Mouse (Mus musculus) liver, embryonic 16.5 days (tissue): Measurements from ENCODE around the gene Gm39566. TPM values are rescaled to one million over a fixed set of nuclear protein-coding genes. Genes with fewer than 3 reads are reported as not detected.
A peak's percentile ranks its signal among the peaks of the same experiment; 100 is the strongest.

Experiments used
- ATAC-seq: fragments of 200-750 bp; cut with Nextera tagmentation; 2 replicates; pipeline ENCODE4 v1.8.0; 2017; ENCODE audit warnings: low read depth, mild to moderate bottlenecking, moderate number of reproducible peaks, moderate library complexity
- H3K27ac ChIP-seq: fragments of 300-500 bp; sonication (generic); 2 replicates; pipeline ENCODE4 v1.5.1; 2014; ENCODE audit warnings: mild to moderate bottlenecking, low read length
- H3K27me3 ChIP-seq: fragments of 300-500 bp; sonication (generic); 2 replicates; pipeline ENCODE4 v1.6.1; 2014; ENCODE audit warnings: low read depth, low read length, mixed read lengths; ENCODE audit not compliant: control insufficient read depth, insufficient read depth
- H3K36me3 ChIP-seq: fragments of 300-500 bp; sonication (generic); 2 replicates; pipeline ENCODE4 v1.6.1; 2014; ENCODE audit warnings: mild to moderate bottlenecking; ENCODE audit not compliant: control insufficient read depth, insufficient read depth
- H3K4me1 ChIP-seq: fragments of 300-500 bp; sonication (generic); 2 replicates; pipeline ENCODE4 v1.6.1; 2014; ENCODE audit warnings: low read depth, low read length, mixed read lengths; ENCODE audit not compliant: control insufficient read depth
- H3K4me2 ChIP-seq: fragments of 300-500 bp; sonication (generic); 2 replicates; pipeline ENCODE4 v1.6.1; 2014; ENCODE audit warnings: low read depth, low read length, mixed read lengths
- H3K4me3 ChIP-seq: fragments of 300-500 bp; sonication (generic); 2 replicates; pipeline ENCODE4 v1.5.1; 2014; ENCODE audit warnings: low read depth, mild to moderate bottlenecking, low read length
- H3K9ac ChIP-seq: fragments of 300-500 bp; sonication (generic); 2 replicates; pipeline ENCODE4 v1.6.1; 2014; ENCODE audit warnings: low read depth, low read length
- H3K9me3 ChIP-seq: fragments of 300-500 bp; sonication (generic); replicated peaks from 2 replicates; pipeline ENCODE4 v1.6.1; 2016; ENCODE audit warnings: low read length; ENCODE audit not compliant: control insufficient read depth
- WGBS: fragments of 180-500 bp; shearing (Covaris S2); extraction: QIAGEN DNeasy Blood & Tissue Kit; methylation state at CpG from one replicate; pipeline ENCODE4 v1.1.7; 2014; ENCODE audit not compliant: insufficient replicate concordance; 5-methylcytosine and 5-hydroxymethylcytosine counted together
- polyA plus RNA-seq: library from polyadenylated mRNA; unstranded; fragments of >200 nt; fragmentation: Nextera tagmentation; extraction: Ambion mirVana; gene quantifications from 2 replicates; pipeline ENCODE4 v1.2.1, GENCODE M21; 2015

The Gm39566 gene
- polyA plus RNA-seq, 1 experiment from 2014 or later, result not detected

DNA sequence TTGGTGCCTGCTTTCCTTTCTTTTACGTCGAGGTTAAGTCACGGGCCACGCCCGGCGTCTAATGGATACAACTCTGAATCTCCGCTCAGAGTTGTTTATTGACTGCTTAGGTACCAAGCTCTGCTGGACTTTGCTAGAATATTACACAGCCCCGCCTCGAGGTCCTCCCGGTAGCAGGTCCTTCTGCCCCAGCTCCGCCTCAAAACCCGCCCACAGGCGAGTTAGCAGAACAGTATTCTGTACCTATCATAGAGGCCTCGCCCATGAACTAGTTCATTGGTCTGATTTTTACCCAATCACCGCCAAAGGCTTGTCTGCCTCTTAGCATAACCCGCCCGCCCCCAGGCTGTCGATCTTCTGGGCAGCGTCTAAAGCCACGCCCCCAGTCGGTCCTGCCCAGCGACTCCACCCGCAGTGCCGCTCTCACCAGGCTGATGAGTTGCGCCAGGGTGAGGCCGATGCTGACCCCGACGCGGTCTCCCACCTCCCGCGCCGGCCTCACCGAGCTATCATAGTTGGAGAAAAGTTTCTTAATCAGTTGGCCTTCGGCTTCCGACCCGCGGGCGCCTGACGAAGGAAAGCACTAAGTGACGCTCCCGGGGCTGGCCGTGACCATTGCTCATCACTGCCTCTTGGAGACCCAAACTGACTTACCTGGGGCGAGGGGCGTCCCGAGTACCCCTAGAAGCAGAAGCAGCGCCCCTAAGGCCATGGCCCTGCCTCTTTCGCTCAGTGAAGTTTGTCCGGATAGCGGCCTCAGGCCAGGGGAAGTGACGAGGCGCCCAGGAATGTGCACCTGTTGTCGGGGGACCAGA is 19.7 kb downstream of the Gm39566 start, which contains the start of gene Chrnb1:
TSS of gene Chrnb1 (minus strand) at position 776 of the 815 bp plus-strand sequence.
- H3K36me3 ChIP-seq, result no peaks in the 10 kb centered on the region
- ATAC-seq, result peak; percentile 100
- H3K27me3 ChIP-seq, result peaks cover 48% of the 10 kb centered on the region
- WGBS, result under 1% methylated on average over 52 of the region's 52 CpGs
- no peaks in the 10 kb centered on the region for H3K9me3 ChIP-seq
- H3K27ac ChIP-seq, result no peak within 1 kb of the TSS
- H3K4me2 ChIP-seq, result peak within 1 kb of the TSS; percentile 95
- peak within 1 kb of the TSS; percentile 63 for H3K4me3 ChIP-seq
- peak within 1 kb of the TSS; percentile 48; the same call in 1 of the 2 replicates for H3K9ac ChIP-seq
- peaks cover 12% of the 10 kb centered on the region for H3K4me1 ChIP-seq

DNA sequence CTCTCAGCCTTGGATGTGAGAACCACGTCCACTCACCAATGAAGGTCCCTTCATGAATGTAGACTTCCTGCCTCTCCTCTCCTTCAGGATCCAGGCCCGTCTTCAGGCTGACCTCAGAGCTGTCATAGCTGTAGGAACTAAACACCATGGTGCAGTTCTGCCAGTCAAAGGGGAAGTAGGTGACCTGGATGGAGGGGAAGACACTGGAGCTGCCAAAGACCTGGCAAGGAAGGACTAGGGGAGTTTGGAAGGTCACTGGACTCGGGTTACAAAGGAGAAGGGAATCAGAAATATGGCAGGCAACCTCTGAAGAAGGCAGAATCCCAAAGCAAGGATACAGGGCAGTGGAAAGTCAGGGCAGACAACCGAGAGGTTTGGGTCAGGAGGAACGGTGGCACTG is 21.7 kb downstream of the Gm39566 start:
- H3K9ac ChIP-seq, result no peak overlapping the region
- no peak overlapping the region for H3K27ac ChIP-seq
- 48% methylated on average over 5 of the region's 5 CpGs for WGBS
- H3K9me3 ChIP-seq, result no peaks in the 10 kb centered on the region
- H3K36me3 ChIP-seq, result no peaks in the 10 kb centered on the region
- no peak for ATAC-seq
- peaks cover 11% of the 10 kb centered on the region for H3K4me1 ChIP-seq
- H3K4me3 ChIP-seq, result no peak overlapping the region
- H3K27me3 ChIP-seq, result peaks cover 30% of the 10 kb centered on the region
- H3K4me2 ChIP-seq, result no peak overlapping the region

DNA sequence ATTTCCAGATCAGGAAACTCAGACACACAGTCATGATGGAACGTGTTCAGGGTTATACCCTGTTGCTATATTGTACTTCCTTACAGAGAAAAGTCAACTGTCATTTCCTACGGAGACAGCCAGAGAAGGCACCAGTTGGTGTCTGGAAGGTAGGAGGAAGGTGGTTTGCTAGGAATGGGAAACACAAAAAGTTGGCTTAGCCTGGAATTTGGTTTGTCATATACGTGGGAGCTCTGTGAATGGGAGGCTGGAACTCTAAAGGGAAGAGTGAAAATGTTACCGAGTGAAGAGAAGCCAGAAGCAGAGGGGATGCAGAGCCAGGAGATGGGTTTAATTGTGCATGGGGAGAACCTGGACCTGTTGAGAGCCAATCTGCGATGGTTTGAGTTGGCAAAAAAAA is 23.7 kb downstream of the Gm39566 start:
- no peak for ATAC-seq
- H3K36me3 ChIP-seq, result no peaks in the 10 kb centered on the region
- no peak overlapping the region for H3K27ac ChIP-seq
- no peak overlapping the region for H3K9ac ChIP-seq
- peaks cover 11% of the 10 kb centered on the region for H3K4me1 ChIP-seq
- peaks cover 11% of the 10 kb centered on the region for H3K27me3 ChIP-seq
- no peaks in the 10 kb centered on the region for H3K9me3 ChIP-seq
- H3K4me3 ChIP-seq, result no peak overlapping the region
- 48% methylated on average over 5 of the region's 5 CpGs for WGBS
- H3K4me2 ChIP-seq, result no peak overlapping the region

DNA sequence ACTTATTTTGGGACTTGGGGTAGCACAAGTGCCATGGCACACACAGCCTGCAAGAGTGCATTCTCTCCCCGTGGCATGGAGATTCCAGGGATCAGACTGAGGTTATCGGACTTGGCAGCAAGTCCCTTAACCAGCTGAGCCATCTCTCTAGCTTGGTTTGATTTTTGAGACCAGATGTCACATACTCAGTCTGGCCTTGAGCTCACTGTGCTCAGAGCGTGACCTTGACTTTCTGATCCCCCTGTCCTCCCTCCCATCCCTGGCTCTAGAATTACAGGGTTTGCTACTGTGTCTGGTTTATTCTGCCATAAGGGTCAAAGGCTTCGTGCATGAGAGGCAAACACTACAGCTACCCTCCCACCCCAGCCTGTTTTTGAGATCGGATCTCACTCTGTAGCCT is 25.7 kb downstream of the Gm39566 start:
- Histone ChIP-seq H3K4me1 (peaks cover 8% of the 10 kb centered on the region), H3K9ac (no peak overlapping the region), H3K9me3 (no peaks in the 10 kb centered on the region), H3K27me3 (peaks cover 5% of the 10 kb centered on the region; the same call in 1 of the 2 replicates), H3K4me2 (no peak overlapping the region), H3K36me3 (no peaks in the 10 kb centered on the region), H3K4me3 (no peak overlapping the region), H3K27ac (no peak overlapping the region)
- 52% methylated on average over 5 of the region's 5 CpGs for WGBS
- no peak; the same call in 1 of the 2 replicates for ATAC-seq

DNA sequence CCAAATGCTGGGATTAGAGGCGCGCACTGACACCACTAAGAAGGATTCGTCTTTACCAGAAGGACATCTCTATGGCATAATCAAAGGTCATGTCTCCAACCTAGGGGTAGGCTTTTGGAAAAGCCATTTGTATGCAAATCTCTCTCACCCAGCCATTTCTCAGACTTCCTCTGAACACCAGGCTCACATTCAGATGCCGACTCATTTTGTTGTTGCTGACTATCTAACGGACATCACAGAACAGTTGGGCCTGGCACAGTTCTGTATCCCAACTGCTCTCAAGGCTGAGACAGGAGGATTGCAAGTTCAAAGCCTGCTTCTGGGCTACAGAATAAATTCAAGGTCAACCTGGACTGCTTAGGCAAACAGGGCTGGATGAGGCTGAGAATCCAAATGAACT is 27.8 kb downstream of the Gm39566 start:
- Histone ChIP-seq H3K4me2 (no peak overlapping the region), H3K36me3 (no peaks in the 10 kb centered on the region), H3K4me1 (peaks cover 12% of the 10 kb centered on the region), H3K27ac (no peak overlapping the region), H3K27me3 (peaks cover 1% of the 10 kb centered on the region; the same call in 1 of the 2 replicates), H3K9me3 (no peaks in the 10 kb centered on the region), H3K9ac (no peak overlapping the region), H3K4me3 (no peak overlapping the region)
- 64% methylated on average over 5 of the region's 5 CpGs for WGBS
- no peak for ATAC-seq

DNA sequence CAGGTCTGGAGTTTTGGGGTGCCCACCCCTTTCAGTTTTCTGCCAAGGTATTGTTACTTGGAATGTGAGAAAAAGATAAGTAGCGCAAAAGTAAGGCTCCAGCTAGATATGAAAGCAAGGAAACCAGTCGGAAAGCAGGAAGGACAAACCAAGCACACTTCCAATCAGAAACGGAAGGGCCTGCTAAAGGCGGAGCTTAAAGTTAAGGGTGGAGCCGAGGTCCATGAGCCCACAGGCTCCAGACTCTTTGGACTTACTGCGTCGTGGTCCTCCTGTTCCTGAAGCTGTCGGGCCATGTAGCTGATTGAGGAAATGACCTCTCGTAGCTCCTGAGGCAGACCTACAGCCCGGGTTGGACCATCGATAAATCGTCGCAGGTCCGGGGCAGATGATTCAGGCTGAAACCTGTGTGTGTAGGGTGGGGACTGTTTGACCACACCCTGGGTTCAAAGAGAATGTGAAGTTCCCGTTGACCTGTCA is 30.3 kb downstream of the Gm39566 start:
- peaks cover 12% of the 10 kb centered on the region for H3K4me1 ChIP-seq
- H3K9me3 ChIP-seq, result no peaks in the 10 kb centered on the region
- no peak overlapping the region for H3K27ac ChIP-seq
- peaks cover 6% of the 10 kb centered on the region for H3K27me3 ChIP-seq
- peak overlapping the region; percentile 27; the same call in 1 of the 2 replicates for H3K9ac ChIP-seq
- H3K4me2 ChIP-seq, result peak overlapping the region; percentile 68
- H3K4me3 ChIP-seq, result peak overlapping the region; percentile 50
- ATAC-seq, result peak; percentile 81
- WGBS, result 14% methylated on average over 15 of the region's 15 CpGs
- no peaks in the 10 kb centered on the region for H3K36me3 ChIP-seq

DNA sequence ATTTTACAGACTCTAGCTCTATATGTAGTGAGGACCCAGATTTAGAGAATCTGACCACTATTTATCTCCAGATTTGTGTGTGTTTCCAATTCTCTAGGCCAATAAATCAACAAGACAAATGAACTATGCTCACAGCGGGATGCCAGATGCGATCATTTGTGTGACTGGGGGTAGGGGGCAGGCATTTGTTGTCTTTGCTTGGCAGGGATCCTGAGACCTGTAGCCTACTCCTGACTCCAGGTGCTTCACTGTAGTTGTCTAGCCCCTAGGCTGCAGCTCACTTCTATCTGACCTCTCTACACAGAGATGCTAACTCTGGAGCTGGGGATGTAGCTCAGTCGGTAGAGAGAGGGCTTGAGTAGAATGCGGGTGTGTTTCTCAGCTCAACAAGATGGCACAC is 33.3 kb downstream of the Gm39566 start:
- Histone ChIP-seq H3K27me3 (peaks cover 13% of the 10 kb centered on the region), H3K4me3 (no peak overlapping the region), H3K4me1 (peaks cover 12% of the 10 kb centered on the region), H3K36me3 (no peaks in the 10 kb centered on the region), H3K4me2 (no peak overlapping the region), H3K9me3 (no peaks in the 10 kb centered on the region), H3K27ac (no peak overlapping the region), H3K9ac (no peak overlapping the region)
- no peak for ATAC-seq
- 45% methylated on average over 4 of the region's 4 CpGs for WGBS

DNA sequence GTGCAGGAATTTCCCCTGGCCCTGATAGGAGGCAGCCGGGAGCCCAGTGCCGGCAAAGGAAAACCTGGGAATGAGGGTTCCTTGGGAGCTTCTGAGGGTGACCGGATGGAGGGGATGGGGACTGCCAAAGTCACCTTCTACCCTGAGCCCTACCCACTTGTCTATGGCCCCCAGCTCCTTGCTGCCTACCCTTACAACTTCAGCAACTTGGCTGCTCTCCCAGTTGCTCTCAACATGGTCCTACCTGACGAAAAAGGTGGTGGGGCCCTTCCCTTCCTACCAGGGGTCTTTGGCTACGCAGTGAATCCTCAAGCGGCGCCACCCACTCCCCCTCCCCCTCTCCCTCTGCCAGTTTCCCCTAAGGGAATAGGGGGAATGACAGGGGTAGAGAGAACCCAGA is 36.1 kb downstream of the Gm39566 start:
- H3K4me1 ChIP-seq, result no peaks in the 10 kb centered on the region; the same call in 1 of the 2 replicates
- H3K27me3 ChIP-seq, result peaks cover 13% of the 10 kb centered on the region
- H3K4me3 ChIP-seq, result no peak overlapping the region
- H3K27ac ChIP-seq, result no peak overlapping the region
- no peaks in the 10 kb centered on the region for H3K36me3 ChIP-seq
- no peak for ATAC-seq
- no peaks in the 10 kb centered on the region for H3K9me3 ChIP-seq
- H3K9ac ChIP-seq, result no peak overlapping the region
- no peak overlapping the region for H3K4me2 ChIP-seq
- 61% methylated on average over 7 of the region's 7 CpGs for WGBS

- H3K9ac ChIP-seq, result no peak overlapping the region
- WGBS, result 52% methylated on average over 23 of the region's 23 CpGs
- no peak overlapping the region for H3K27ac ChIP-seq
- H3K4me2 ChIP-seq, result no peak overlapping the region
- H3K36me3 ChIP-seq, result no peaks in the 10 kb centered on the region
- ATAC-seq, result no peak
- no peaks in the 10 kb centered on the region for H3K4me1 ChIP-seq
- H3K4me3 ChIP-seq, result no peak overlapping the region
- H3K27me3 ChIP-seq, result peaks cover 13% of the 10 kb centered on the region
- H3K9me3 ChIP-seq, result no peaks in the 10 kb centered on the region
These were observed 36.7 kb downstream of the Gm39566 start for GRCm38 (mm10) chr11:69778258-69778982.
